Mouse (Mus musculus) CH12.LX (cell line): ENCODE data around the gene Itgb4.

ENCODE experiments used
- CTCF ChIP-seq, 2 experiments: IDR thresholded peaks in 1 of 2; conservative IDR thresholded peaks in 1 of 2; 2 replicates each; pipeline ENCODE4 v1.5.1; 2011 to 2012; ENCODE audit warnings: low read depth in 2 of 2, low read length in 2 of 2, improper control_type of control experiment in 1 of 2, inconsistent platforms in 1 of 2, mild to moderate bottlenecking in 1 of 2, moderate library complexity in 1 of 2
- JUND ChIP-seq: conservative IDR thresholded peaks from 2 replicates; pipeline ENCODE4 v1.6.1; 2011; ENCODE audit warnings: low read depth, low read length, improper control_type of control experiment
- NELFE ChIP-seq: IDR thresholded peaks from 2 replicates; pipeline ENCODE4 v1.6.1; 2011; ENCODE audit warnings: low read depth, low read length, improper control_type of control experiment
- POLR2A ChIP-seq: IDR thresholded peaks from 2 replicates; pipeline ENCODE4 v1.6.1; 2011; ENCODE audit warnings: low read depth, mild to moderate bottlenecking, improper control_type of control experiment, low read length
- POLR2AphosphoS2 ChIP-seq: IDR thresholded peaks from 2 replicates; pipeline ENCODE4 v1.6.1; 2011; ENCODE audit warnings: low read depth, low read length, improper control_type of control experiment
- ZC3H11A ChIP-seq: IDR thresholded peaks from 2 replicates; pipeline ENCODE4 v1.6.1; 2012; ENCODE audit warnings: low read depth, mild to moderate bottlenecking, inconsistent platforms, low read length, improper control_type of control experiment
- ZNF384 ChIP-seq: IDR thresholded peaks from 2 replicates; pipeline ENCODE4 v1.6.1; 2012; ENCODE audit warnings: low read depth, low read length, improper control_type of control experiment, inconsistent platforms

GRCm38 (mm10) chr11:115939690-115940329, 34.7 kb upstream of the Itgb4 start:
- TF ChIP-seq ZNF384 (no peak), POLR2AphosphoS2 (no peak), ZC3H11A (no peak), JUND (no peak), CTCF (conservative IDR thresholded peaks at IDR 0.05 in 1 of 2, IDR thresholded peaks at IDR 0.05 in 1 of 2; ENCODE audit: low read depth in 2 of 2, low read length in 2 of 2) (peak; percentile 91 to 95), POLR2A (no peak), NELFE (no peak; the same call in 1 of the 2 replicates)
